Mouse (Mus musculus) limb, embryonic 10.5 days (tissue): Measurements from ENCODE around the gene Tmem63a. TPM values are rescaled to one million over a fixed set of nuclear protein-coding genes. Genes with fewer than 3 reads are reported as not detected.

Source experiments
- DNase-seq: peaks from one replicate; pipeline ENCODE4 v3.0.0-alpha.2; 2017; ENCODE audit warnings: low spot score
- H3K27ac ChIP-seq: fragments of 300-500 bp; sonication (generic); 2 replicates; pipeline ENCODE4 v1.5.1; 2016; ENCODE audit warnings: mild to moderate bottlenecking
- H3K27me3 ChIP-seq: fragments of 300-500 bp; sonication (generic); 2 replicates; pipeline ENCODE4 v1.6.1; 2016; ENCODE audit warnings: low read depth, mild to moderate bottlenecking; ENCODE audit not compliant: poor library complexity, severe bottlenecking
- H3K36me3 ChIP-seq: fragments of 300-500 bp; sonication (generic); 2 replicates; pipeline ENCODE4 v1.6.1; 2016; ENCODE audit warnings: mild to moderate bottlenecking, moderate library complexity
- H3K4me1 ChIP-seq: fragments of 300-500 bp; sonication (generic); 2 replicates; pipeline ENCODE4 v1.6.1; 2016
- H3K4me3 ChIP-seq: fragments of 300-500 bp; sonication (generic); 2 replicates; pipeline ENCODE4 v1.5.1; 2016; ENCODE audit warnings: mild to moderate bottlenecking, moderate library complexity
- H3K9me3 ChIP-seq: fragments of 300-500 bp; sonication (generic); replicated peaks from 2 replicates; pipeline ENCODE4 v1.6.1; 2016; ENCODE audit warnings: mild to moderate bottlenecking
- WGBS: fragments of 180-500 bp; shearing (Covaris S2); methylation state at CpG from one replicate; pipeline ENCODE4 v1.1.7; 2016; 5-methylcytosine and 5-hydroxymethylcytosine counted together
- polyA plus RNA-seq: library from polyadenylated mRNA; unstranded; fragments of >200 nt; fragmentation: Nextera tagmentation; extraction: Ambion mirVana; gene quantifications from 2 replicates; pipeline ENCODE4 v1.2.1, GENCODE M21; 2016

Gene Tmem63a
- polyA plus RNA-seq, 1 experiment from 2014 or later, result 6.2 TPM

DNA sequence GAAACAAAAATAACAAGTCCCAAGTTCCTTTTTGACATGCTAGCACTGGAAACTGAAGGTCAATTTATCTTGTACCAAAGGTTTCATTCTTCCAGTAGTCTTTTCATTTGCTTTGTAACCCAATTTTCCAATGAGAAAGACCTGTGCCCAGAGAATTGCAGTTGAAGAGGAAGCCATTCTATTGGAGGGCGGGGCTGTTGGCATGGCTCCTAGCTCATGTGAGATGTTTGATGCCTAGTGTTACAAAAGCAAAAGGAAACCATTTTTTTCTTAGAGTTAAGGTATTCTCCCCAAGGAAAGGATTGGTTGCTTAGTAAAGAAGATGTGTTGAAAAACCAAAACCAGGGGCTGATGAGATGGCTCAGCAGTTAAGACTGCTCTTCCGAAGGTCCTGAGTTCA is 66.1 kb downstream of the Tmem63a start:
- no peak for DNase-seq
- WGBS, result 95% methylated on average over 2 of the region's 2 CpGs
- H3K36me3 ChIP-seq, result no peaks in the 10 kb centered on the region
- no peak overlapping the region for H3K27ac ChIP-seq
- no peaks in the 10 kb centered on the region for H3K9me3 ChIP-seq
- H3K27me3 ChIP-seq, result no peaks in the 10 kb centered on the region
- H3K4me1 ChIP-seq, result peaks cover 12% of the 10 kb centered on the region
- no peak overlapping the region for H3K4me3 ChIP-seq

- no peak overlapping the region for H3K27ac ChIP-seq
- no peaks in the 10 kb centered on the region for H3K36me3 ChIP-seq
- peaks cover 12% of the 10 kb centered on the region for H3K4me1 ChIP-seq
- WGBS, result 88% methylated on average over 4 of the region's 4 CpGs
- H3K27me3 ChIP-seq, result no peaks in the 10 kb centered on the region
- DNase-seq, result peak; percentile 23
- H3K9me3 ChIP-seq, result no peaks in the 10 kb centered on the region
- H3K4me3 ChIP-seq, result no peak overlapping the region
These were observed 67.0 kb downstream of the Tmem63a start for GRCm38 (mm10) chr1:181009011-181009590.

DNA sequence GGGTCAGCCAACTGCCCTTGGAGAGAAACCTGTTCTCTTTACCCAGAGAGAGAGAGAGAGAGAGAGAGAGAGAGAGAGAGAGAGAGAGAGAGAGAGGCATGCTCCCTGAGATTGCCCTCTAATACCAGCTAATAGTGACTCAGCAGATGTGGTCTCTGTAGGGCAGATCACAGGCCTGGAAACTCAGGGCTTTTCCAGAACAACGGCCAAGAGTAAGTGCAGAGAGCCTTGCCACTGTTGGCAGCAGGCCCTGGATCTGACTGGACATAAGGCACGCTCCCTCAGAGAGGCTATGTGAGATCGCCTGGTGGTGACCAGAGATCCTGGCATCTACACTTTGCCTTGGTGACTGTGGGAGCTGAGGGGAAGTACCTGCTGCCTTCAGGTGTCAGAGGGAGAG is 67.6 kb downstream of the Tmem63a start:
- H3K9me3 ChIP-seq, result no peaks in the 10 kb centered on the region
- DNase-seq, result peak; percentile 29
- H3K4me3 ChIP-seq, result no peak overlapping the region
- H3K36me3 ChIP-seq, result no peaks in the 10 kb centered on the region
- 60% methylated on average over 3 of the region's 3 CpGs for WGBS
- no peak overlapping the region for H3K27ac ChIP-seq
- H3K27me3 ChIP-seq, result no peaks in the 10 kb centered on the region
- H3K4me1 ChIP-seq, result peaks cover 12% of the 10 kb centered on the region

- Histone ChIP-seq H3K27ac (peak overlapping the region; percentile 32; the same call in 1 of the 2 replicates), H3K27me3 (no peaks in the 10 kb centered on the region; the same call in 1 of the 2 replicates), H3K9me3 (no peaks in the 10 kb centered on the region), H3K4me3 (no peak overlapping the region), H3K4me1 (peaks cover 13% of the 10 kb centered on the region), H3K36me3 (no peaks in the 10 kb centered on the region)
- peak; percentile 24 for DNase-seq
- 64% methylated on average over 4 of the region's 4 CpGs for WGBS
These were observed 68.2 kb downstream of the Tmem63a start for GRCm38 (mm10) chr1:181010171-181010932.

DNA sequence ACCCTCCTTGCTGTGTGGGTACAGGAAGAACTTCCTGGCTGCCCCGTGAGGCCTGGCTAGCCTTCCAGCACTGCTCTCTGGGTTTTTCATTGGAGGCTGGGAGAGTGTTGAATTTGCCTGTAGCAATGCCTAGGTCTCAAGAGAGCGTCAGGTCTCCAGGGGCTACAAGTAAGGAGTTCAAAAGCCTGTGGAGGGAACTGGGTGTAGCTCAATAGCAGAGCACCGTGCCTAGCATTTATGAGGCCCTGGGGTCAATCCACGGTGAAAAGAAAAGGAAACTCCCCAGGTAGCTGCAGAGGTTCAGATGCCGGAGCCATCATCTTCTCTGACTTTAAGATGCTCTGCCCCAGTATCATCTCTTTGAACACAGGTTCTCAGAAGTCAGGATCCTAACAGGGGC is 69.5 kb downstream of the Tmem63a start:
- no peak for DNase-seq
- Histone ChIP-seq H3K36me3 (no peaks in the 10 kb centered on the region), H3K27me3 (peaks cover 7% of the 10 kb centered on the region; the same call in 1 of the 2 replicates), H3K4me3 (no peak overlapping the region), H3K27ac (no peak overlapping the region), H3K9me3 (no peaks in the 10 kb centered on the region), H3K4me1 (peaks cover 26% of the 10 kb centered on the region)
- WGBS, result 63% methylated on average over 5 of the region's 5 CpGs

DNA sequence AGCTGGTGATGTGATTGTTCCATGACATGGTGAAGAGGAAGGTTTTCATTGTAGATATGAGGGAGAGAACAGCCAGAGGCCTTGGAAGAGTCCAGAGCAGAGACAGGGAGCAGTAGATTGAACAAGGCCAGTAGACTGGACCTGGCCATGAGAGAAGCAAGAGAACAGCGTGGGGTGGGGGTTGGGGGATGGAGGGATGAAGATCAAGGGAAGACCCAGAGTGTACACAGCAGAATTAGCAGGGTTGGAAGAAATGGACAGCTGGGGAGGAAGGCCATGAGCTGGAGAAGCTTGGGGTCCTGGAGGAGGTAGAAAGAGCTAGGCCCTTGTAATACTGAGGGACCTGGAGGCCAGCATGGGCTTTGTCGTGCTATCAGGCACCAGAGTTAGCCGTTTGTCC is 70.3 kb downstream of the Tmem63a start:
- no peak for DNase-seq
- H3K4me3 ChIP-seq, result no peak overlapping the region
- H3K36me3 ChIP-seq, result no peaks in the 10 kb centered on the region
- no peak overlapping the region for H3K27ac ChIP-seq
- H3K27me3 ChIP-seq, result peaks cover 7% of the 10 kb centered on the region; the same call in 1 of the 2 replicates
- peaks cover 34% of the 10 kb centered on the region for H3K4me1 ChIP-seq
- no peaks in the 10 kb centered on the region for H3K9me3 ChIP-seq
- WGBS, result 82% methylated on average over 3 of the region's 3 CpGs

DNA sequence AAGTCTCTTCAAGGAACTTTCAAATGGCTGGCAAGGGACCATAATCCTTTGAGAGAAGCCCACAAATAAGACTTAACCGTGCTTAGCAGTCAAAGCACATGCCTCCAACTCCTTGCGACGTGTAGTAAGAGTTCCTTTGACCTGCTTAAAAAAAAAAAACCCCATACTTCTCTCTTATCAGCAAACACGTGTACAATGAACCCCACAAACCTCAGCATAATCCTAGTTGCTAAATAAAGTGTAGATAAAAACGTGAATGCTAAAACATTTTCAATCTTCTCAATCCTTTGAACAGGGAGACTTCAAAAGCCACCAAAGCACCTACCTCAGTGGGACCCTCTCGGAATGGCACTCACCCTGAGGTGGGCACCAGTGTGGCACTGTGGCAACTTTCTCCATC is 71.3 kb downstream of the Tmem63a start:
- Histone ChIP-seq H3K4me1 (peaks cover 40% of the 10 kb centered on the region), H3K9me3 (no peaks in the 10 kb centered on the region), H3K4me3 (no peak overlapping the region), H3K27ac (no peak overlapping the region), H3K27me3 (peaks cover 15% of the 10 kb centered on the region; the same call in 1 of the 2 replicates), H3K36me3 (no peaks in the 10 kb centered on the region)
- DNase-seq, result no peak
- WGBS, result 82% methylated on average over 6 of the region's 6 CpGs

DNA sequence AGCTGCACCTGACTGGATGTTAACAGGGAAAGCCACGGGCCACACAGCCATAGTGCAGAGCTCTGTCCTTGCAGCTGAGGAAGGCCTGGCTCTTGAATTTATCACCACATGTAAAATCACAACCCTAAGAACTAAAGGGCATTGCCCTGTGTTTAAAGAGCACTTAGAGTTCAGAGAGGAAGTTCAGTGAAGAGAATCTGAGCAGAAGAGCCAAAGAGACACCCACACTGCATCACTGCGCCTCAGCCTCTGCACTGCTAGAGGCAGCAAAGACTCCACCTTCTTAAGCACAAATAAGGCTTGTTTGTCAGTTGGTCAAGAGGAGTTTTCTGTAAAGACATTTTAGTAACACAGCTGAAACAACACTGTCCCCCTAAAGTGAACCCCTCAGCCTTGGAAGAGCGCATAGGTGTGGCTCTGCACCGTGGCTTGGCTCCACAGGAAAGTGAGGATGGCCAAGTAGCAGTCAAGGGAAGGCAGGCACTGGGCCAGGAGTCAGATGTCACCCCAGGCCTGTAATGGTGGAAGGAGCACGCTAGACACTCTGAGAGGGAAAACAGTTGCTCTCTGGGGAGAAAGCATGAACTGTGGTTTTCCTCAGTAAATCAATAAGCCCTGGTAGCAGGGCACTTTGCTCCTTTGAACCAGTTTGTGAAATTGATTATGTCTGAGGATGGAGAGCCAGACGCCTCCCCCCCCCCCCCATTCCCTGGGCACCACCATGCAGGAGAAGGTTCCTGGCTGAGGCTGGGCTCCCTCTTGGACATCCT is 72.8 kb downstream of the Tmem63a start:
- peaks cover 15% of the 10 kb centered on the region; the same call in 1 of the 2 replicates for H3K27me3 ChIP-seq
- WGBS, result 80% methylated on average over 6 of the region's 6 CpGs
- DNase-seq, result no peak
- H3K36me3 ChIP-seq, result no peaks in the 10 kb centered on the region
- no peaks in the 10 kb centered on the region for H3K9me3 ChIP-seq
- H3K4me1 ChIP-seq, result peaks cover 37% of the 10 kb centered on the region
- no peak overlapping the region for H3K27ac ChIP-seq
- H3K4me3 ChIP-seq, result no peak overlapping the region

DNA sequence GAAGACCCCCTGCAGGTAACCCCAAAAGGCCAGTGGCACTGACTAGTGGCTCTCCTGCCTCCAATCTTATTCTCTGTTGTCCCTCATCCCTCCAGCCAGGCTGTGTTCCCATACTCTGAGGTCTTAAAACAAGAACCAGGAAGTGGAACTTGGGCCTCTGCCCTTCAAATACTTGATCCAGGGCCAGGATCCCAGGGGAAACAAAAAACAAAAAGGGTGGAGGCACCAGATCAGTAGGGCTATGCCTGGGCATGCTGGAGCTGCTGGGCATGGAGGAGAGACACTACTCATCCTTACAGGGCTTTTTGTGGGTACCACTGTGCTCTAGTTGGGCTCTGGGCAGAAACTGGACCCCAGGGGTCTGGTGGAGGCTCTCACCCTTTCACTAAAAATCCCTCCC is 73.4 kb downstream of the Tmem63a start:
- peaks cover 31% of the 10 kb centered on the region for H3K4me1 ChIP-seq
- peaks cover 15% of the 10 kb centered on the region; the same call in 1 of the 2 replicates for H3K27me3 ChIP-seq
- H3K27ac ChIP-seq, result peak overlapping the region; percentile 40
- no peak overlapping the region for H3K4me3 ChIP-seq
- H3K36me3 ChIP-seq, result no peaks in the 10 kb centered on the region
- no peaks in the 10 kb centered on the region for H3K9me3 ChIP-seq
- DNase-seq, result no peak

DNA sequence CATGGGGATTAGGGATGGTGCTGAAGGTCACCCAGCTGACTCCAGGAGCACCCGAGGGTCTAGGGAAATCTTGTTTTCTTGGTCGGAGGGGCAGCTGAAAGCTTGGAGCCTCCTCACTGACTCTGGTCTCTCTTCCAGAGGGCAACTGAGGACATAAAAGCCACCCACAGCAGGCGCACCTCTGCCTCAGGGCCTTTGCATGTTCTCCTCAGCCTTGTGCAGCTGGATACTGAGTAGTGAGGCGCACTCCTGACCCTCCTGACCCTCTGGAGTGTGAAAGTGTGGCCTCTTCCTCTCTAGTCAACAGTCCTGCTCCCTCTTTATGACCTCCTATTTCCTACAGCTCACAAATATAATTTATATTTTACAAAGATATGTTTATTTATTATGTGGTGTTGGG is 73.9 kb downstream of the Tmem63a start:
- peaks cover 28% of the 10 kb centered on the region for H3K4me1 ChIP-seq
- H3K4me3 ChIP-seq, result no peak overlapping the region
- H3K27me3 ChIP-seq, result peaks cover 15% of the 10 kb centered on the region; the same call in 1 of the 2 replicates
- 73% methylated on average over 4 of the region's 4 CpGs for WGBS
- no peaks in the 10 kb centered on the region for H3K9me3 ChIP-seq
- peak overlapping the region; percentile 40 for H3K27ac ChIP-seq
- no peaks in the 10 kb centered on the region for H3K36me3 ChIP-seq
- DNase-seq, result no peak

GRCm38 (mm10) chr1:181016532-181017131 is 74.5 kb downstream of the Tmem63a start:
- Histone ChIP-seq H3K4me3 (peak overlapping the region; percentile 63), H3K27me3 (peaks cover 15% of the 10 kb centered on the region; the same call in 1 of the 2 replicates), H3K9me3 (no peaks in the 10 kb centered on the region), H3K36me3 (no peaks in the 10 kb centered on the region), H3K27ac (peak overlapping the region; percentile 64), H3K4me1 (peaks cover 28% of the 10 kb centered on the region)
- peak; percentile 62 for DNase-seq
- 13% methylated on average over 21 of the region's 21 CpGs for WGBS

DNA sequence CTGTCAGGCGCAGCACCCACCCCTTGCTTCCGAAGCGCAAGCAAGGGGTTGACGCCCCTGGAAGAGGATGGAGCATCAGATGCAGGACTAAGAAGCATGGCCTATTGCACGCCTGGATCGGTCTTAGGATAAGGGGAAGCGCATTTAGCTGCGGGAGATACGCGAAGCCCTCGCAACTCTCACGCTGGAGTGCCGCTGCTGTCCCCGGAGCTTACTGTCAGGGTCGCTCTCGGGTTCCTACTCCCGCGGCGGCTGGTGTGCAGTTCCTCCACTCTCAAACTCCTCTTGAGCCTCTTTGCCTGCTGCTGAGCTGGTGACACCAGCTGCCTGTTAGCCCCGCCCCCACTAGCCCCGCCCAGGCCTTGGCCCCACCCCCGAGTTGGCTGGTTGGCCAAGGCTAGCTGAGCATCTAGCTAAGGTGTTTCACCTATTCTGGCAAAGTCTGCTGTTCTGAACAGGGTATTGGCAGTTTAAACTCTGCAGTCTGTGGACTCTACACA is 75.1 kb downstream of the Tmem63a start:
- H3K27ac ChIP-seq, result peak overlapping the region; percentile 64
- peaks cover 28% of the 10 kb centered on the region for H3K4me1 ChIP-seq
- WGBS, result under 1% methylated on average over 22 of the region's 22 CpGs
- no peaks in the 10 kb centered on the region for H3K9me3 ChIP-seq
- H3K36me3 ChIP-seq, result no peaks in the 10 kb centered on the region
- peak overlapping the region; percentile 63 for H3K4me3 ChIP-seq
- DNase-seq, result peak; percentile 84
- peaks cover 15% of the 10 kb centered on the region; the same call in 1 of the 2 replicates for H3K27me3 ChIP-seq
